Mouse (Mus musculus) liver, embryonic 14.5 days (tissue): ENCODE measurements around the gene Tspan11. TPM values are rescaled to one million over a fixed set of nuclear protein-coding genes. Genes with fewer than 3 reads are reported as not detected.

Experiments
- ATAC-seq: fragments of 200-750 bp; cut with Nextera tagmentation; 2 replicates; pipeline ENCODE4 v1.8.0; 2017; ENCODE audit warnings: moderate number of reproducible peaks, mild to moderate bottlenecking, moderate library complexity; ENCODE audit not compliant: insufficient read depth
- DNase-seq, 3 experiments: peaks; one replicate each; pipeline ENCODE4 v3.0.0-alpha.2; 2012 to 2013; ENCODE audit warnings: low read depth in 3 of 3, low spot score in 3 of 3
- H3K27ac ChIP-seq: fragments of 300-500 bp; sonication (generic); 2 replicates; pipeline ENCODE4 v1.5.1; 2014; ENCODE audit warnings: moderate library complexity, mild to moderate bottlenecking, control low read depth, inconsistent platforms
- H3K27me3 ChIP-seq: fragments of 300-500 bp; sonication (generic); 2 replicates; pipeline ENCODE4 v1.6.1; 2014; ENCODE audit warnings: mild to moderate bottlenecking, low read length, moderate library complexity; ENCODE audit not compliant: control insufficient read depth, insufficient read depth
- H3K36me3 ChIP-seq: fragments of 300-500 bp; sonication (generic); replicated peaks from 2 replicates; pipeline ENCODE4 v1.6.1; 2014; ENCODE audit warnings: low read depth; ENCODE audit not compliant: control insufficient read depth, insufficient read depth
- H3K4me1 ChIP-seq, 2 experiments: fragments of 200-500 bp in 1 of 2; fragments of 300-500 bp in 1 of 2; sonication (generic) in 1 of 2; replicated peaks; 2 replicates each; pipeline ENCODE4 v1.6.1; 2012 to 2014; ENCODE audit warnings: antibody characterized with exemption in 1 of 2, inconsistent platforms in 1 of 2, low read length in 1 of 2; ENCODE audit not compliant: control insufficient read depth in 2 of 2, insufficient read depth in 2 of 2
- H3K4me2 ChIP-seq: fragments of 300-500 bp; sonication (generic); 2 replicates; pipeline ENCODE4 v1.6.1; 2014; ENCODE audit warnings: low read depth, mild to moderate bottlenecking, control low read depth, moderate library complexity
- H3K4me3 ChIP-seq, 2 experiments: fragments of 200-500 bp in 1 of 2; fragments of 300-500 bp in 1 of 2; sonication (generic) in 1 of 2; 2 replicates each; pipeline ENCODE4 v1.5.1; 2012 to 2014; ENCODE audit warnings: low read depth in 2 of 2, low read length in 2 of 2, mild to moderate bottlenecking in 2 of 2, control low read depth in 1 of 2, inconsistent platforms in 1 of 2, moderate library complexity in 1 of 2; ENCODE audit not compliant: insufficient read depth in 1 of 2
- H3K9ac ChIP-seq: fragments of 300-500 bp; sonication (generic); replicated peaks from 2 replicates; pipeline ENCODE4 v1.6.1; 2014; ENCODE audit warnings: mild to moderate bottlenecking, control low read depth, moderate library complexity
- H3K9me3 ChIP-seq: fragments of 300-500 bp; sonication (generic); 2 replicates; pipeline ENCODE4 v1.6.1; 2016; ENCODE audit warnings: low read length, mixed read lengths; ENCODE audit not compliant: control insufficient read depth
- CTCF ChIP-seq: IDR thresholded peaks from 2 replicates; pipeline ENCODE4 v1.5.1; 2016; ENCODE audit warnings: antibody characterized with exemption, low read depth, control low read depth
- EP300 ChIP-seq: IDR thresholded peaks from 2 replicates; pipeline ENCODE4 v1.6.1; 2016; ENCODE audit warnings: antibody characterized with exemption, low read depth
- WGBS: fragments of 180-500 bp; shearing (Covaris S2); extraction: QIAGEN DNeasy Blood & Tissue Kit; methylation state at CpG from one replicate; pipeline ENCODE4 v1.1.7; 2014; ENCODE audit not compliant: insufficient replicate concordance; 5-methylcytosine and 5-hydroxymethylcytosine counted together
- polyA plus RNA-seq, 2 experiments: library from polyadenylated mRNA; depleted of rRNA in 1 of 2; stranded (reverse) in 1 of 2; unstranded in 1 of 2; fragments of >200 nt; fragmentation: Nextera tagmentation in 1 of 2; extraction: Ambion mirVana in 1 of 2; gene quantifications; 2 replicates each; pipeline versions ENCODE4 v1.2.1 to v1.2.3; 2012 to 2014

Tspan11 gene
- polyA plus RNA-seq, 2 experiments: 0.07 to 0.23 TPM

DNA sequence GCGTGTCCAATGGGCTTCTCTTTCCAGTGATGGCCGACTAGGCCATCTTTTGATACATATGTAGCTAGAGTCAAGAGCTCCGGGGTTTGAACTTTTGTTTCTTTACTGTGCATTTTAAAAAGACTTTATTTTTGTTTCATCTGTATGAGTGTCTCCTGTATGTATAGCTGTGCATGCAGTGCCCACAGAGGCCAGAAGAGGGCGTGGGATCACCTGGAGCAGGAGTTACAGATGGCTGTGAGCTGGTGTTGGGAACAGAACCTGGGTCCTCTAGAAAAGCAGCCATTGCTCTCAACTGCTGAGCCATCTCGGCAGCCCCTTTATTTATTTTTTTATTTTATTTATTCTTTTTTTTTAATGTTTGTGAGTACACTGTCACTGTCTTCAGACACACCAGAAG, 109.5 kb downstream of the Tspan11 start:
- no peaks in the 10 kb centered on the region for H3K4me1 ChIP-seq
- no peaks in the 10 kb centered on the region for H3K36me3 ChIP-seq
- H3K27me3 ChIP-seq: no peaks in the 10 kb centered on the region
- no peak overlapping the region for H3K4me3 ChIP-seq
- H3K9me3 ChIP-seq: no peaks in the 10 kb centered on the region
- 54% methylated on average over 4 of the region's 5 CpGs for WGBS
- DNase-seq (no peak), ATAC-seq (no peak)
- no peak overlapping the region for H3K4me2 ChIP-seq
- no peak overlapping the region for H3K9ac ChIP-seq
- H3K27ac ChIP-seq: no peak overlapping the region
- TF ChIP-seq CTCF (peak; percentile 43), EP300 (no peak)

- H3K4me2 ChIP-seq: no peak overlapping the region
- no peak overlapping the region for H3K4me3 ChIP-seq
- 63% methylated on average over 2 of the region's 2 CpGs for WGBS
- no peaks in the 10 kb centered on the region for H3K4me1 ChIP-seq
- TF ChIP-seq EP300 (no peak), CTCF (no peak)
- DNase-seq (no peak), ATAC-seq (no peak)
- H3K36me3 ChIP-seq: no peaks in the 10 kb centered on the region
- H3K27me3 ChIP-seq: no peaks in the 10 kb centered on the region
- no peaks in the 10 kb centered on the region for H3K9me3 ChIP-seq
- H3K27ac ChIP-seq: no peak overlapping the region
- H3K9ac ChIP-seq: no peak overlapping the region
These were observed 111.7 kb downstream of the Tspan11 start for GRCm38 (mm10) chr6:127999118-127999517.

- Histone ChIP-seq H3K4me3 (no peak overlapping the region), H3K27ac (no peak overlapping the region), H3K9ac (no peak overlapping the region), H3K4me2 (no peak overlapping the region), H3K4me1 (no peaks in the 10 kb centered on the region), H3K9me3 (no peaks in the 10 kb centered on the region), H3K36me3 (no peaks in the 10 kb centered on the region), H3K27me3 (no peaks in the 10 kb centered on the region)
- DNase-seq (no peak), ATAC-seq (no peak)
- 47% methylated on average over 3 of the region's 3 CpGs for WGBS
- TF ChIP-seq CTCF (no peak), EP300 (no peak)
These were observed 113.4 kb downstream of the Tspan11 start for GRCm38 (mm10) chr6:128000777-128001176.

DNA sequence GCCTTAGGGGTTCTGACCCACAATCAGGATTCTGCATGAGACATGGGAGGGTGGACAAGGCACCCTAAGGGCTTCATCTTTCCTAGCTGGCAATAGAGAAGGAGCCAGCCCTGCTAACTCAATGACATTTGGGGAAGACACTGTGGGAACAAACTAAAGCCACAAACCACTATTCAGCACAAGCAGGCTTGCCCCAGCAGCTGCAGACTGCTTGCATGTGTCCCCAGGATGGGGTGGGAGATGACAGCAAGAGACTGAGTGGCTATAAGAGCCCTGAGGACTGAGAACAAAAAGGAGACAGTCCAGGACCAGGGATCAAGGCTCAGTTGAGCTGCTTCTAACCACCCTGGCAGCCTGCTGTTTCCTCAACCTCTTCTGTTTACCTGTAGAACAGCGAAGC, 114.2 kb downstream of the Tspan11 start:
- no peak for DNase-seq
- Histone ChIP-seq H3K4me3 (no peak overlapping the region), H3K9ac (no peak overlapping the region), H3K9me3 (no peaks in the 10 kb centered on the region), H3K4me1 (no peaks in the 10 kb centered on the region), H3K4me2 (no peak overlapping the region), H3K36me3 (no peaks in the 10 kb centered on the region), H3K27me3 (no peaks in the 10 kb centered on the region), H3K27ac (no peak overlapping the region)
- WGBS: 79% methylated on average over 1 of the region's 1 CpGs
- TF ChIP-seq EP300: no peak
- no peak for TF ChIP-seq CTCF
- ATAC-seq: no peak

- DNase-seq: no peak
- Histone ChIP-seq H3K4me2 (no peak overlapping the region), H3K4me1 (no peaks in the 10 kb centered on the region), H3K9me3 (no peaks in the 10 kb centered on the region), H3K27me3 (no peaks in the 10 kb centered on the region), H3K36me3 (no peaks in the 10 kb centered on the region), H3K4me3 (no peak overlapping the region), H3K27ac (no peak overlapping the region), H3K9ac (no peak overlapping the region)
- ATAC-seq: no peak
- no peak for TF ChIP-seq CTCF
- TF ChIP-seq EP300: no peak
- WGBS: 59% methylated on average over 10 of the region's 10 CpGs
These were observed 114.7 kb downstream of the Tspan11 start for GRCm38 (mm10) chr6:128002104-128002503.
